Mouse (Mus musculus): ENCODE measurements at regions not wholly inside any gene's neighbourhood (a gene's known extent, or its start where the extent isn't known, plus 50 kb on each side); places are given as distances from the start of the nearest gene placed in this dataset.

GRCm38 (mm10) chr2:28364623-28365022 lies 82.0 kb upstream of the Ppp1r26 start:
- TF ChIP-seq CTCF (IDR thresholded peaks at IDR 0.05) = no peak
- H3K4me3 ChIP-seq = no peak overlapping the region
- H3K27ac ChIP-seq = no peak overlapping the region
- intact Hi-C loops (cut with DNase I) = no loop called here
- DNase-seq = no peak

- Histone ChIP-seq H3K27ac (no peak overlapping the region), H3K4me3 (no peak overlapping the region)
- no peak for DNase-seq
- no peak for TF ChIP-seq CTCF (IDR thresholded peaks at IDR 0.05)
- intact Hi-C loops (cut with DNase I) = no loop called here
Observed at GRCm38 (mm10) chr2:28365756-28366155, 80.8 kb upstream of the Ppp1r26 start.

- Histone ChIP-seq H3K27ac (no peak overlapping the region), H3K4me3 (no peak overlapping the region)
- TF ChIP-seq CTCF (IDR thresholded peaks at IDR 0.05) = peak; percentile 83
- intact Hi-C loops (cut with DNase I) = loop anchor here (1.0 to 5.0 kb wide), 4 partner anchors 40 to 171 kb away; no protein-coding TSS in a partner anchor
- peak; percentile 75 for DNase-seq
Observed at GRCm38 (mm10) chr2:28374838-28375237, 71.8 kb upstream of the Ppp1r26 start.

GRCm38 (mm10) chr2:28377948-28378822 lies 68.4 kb upstream of the Ppp1r26 start:
- intact Hi-C loops (cut with DNase I) = loop anchor here (5.0 kb wide), 2 partner anchors 76 to 101 kb away; no protein-coding TSS in a partner anchor
- TF ChIP-seq CTCF (IDR thresholded peaks at IDR 0.05) = no peak
- H3K4me3 ChIP-seq = no peak overlapping the region
- no peak overlapping the region for H3K27ac ChIP-seq
- no peak for DNase-seq

GRCm38 (mm10) chr2:28382051-28382802 lies 64.4 kb upstream of the Ppp1r26 start:
- TF ChIP-seq CTCF (IDR thresholded peaks at IDR 0.05) = no peak
- intact Hi-C loops (cut with DNase I) = no loop called here
- no peak for DNase-seq
- H3K27ac ChIP-seq = no peak overlapping the region
- no peak overlapping the region for H3K4me3 ChIP-seq

GRCm38 (mm10) chr2:28384875-28385274 lies 61.7 kb upstream of the Ppp1r26 start:
- H3K27ac ChIP-seq = no peak overlapping the region
- DNase-seq = no peak
- intact Hi-C loops (cut with DNase I) = no loop called here
- TF ChIP-seq CTCF (IDR thresholded peaks at IDR 0.05) = no peak
- H3K4me3 ChIP-seq = no peak overlapping the region

GRCm38 (mm10) chr2:28386784-28387183 lies 59.8 kb upstream of the Ppp1r26 start:
- Histone ChIP-seq H3K27ac (no peak overlapping the region), H3K4me3 (no peak overlapping the region)
- intact Hi-C loops (cut with DNase I) = no loop called here
- no peak for DNase-seq
- TF ChIP-seq CTCF (IDR thresholded peaks at IDR 0.05) = no peak

GRCm38 (mm10) chr2:28387422-28387836 lies 59.2 kb upstream of the Ppp1r26 start:
- TF ChIP-seq CTCF (IDR thresholded peaks at IDR 0.05) = no peak
- no peak overlapping the region for H3K4me3 ChIP-seq
- peak; percentile 40 for DNase-seq
- H3K27ac ChIP-seq = no peak overlapping the region
- intact Hi-C loops (cut with DNase I) = no loop called here

GRCm38 (mm10) chr2:28387926-28388325 lies 58.7 kb upstream of the Ppp1r26 start:
- no peak for TF ChIP-seq CTCF (IDR thresholded peaks at IDR 0.05)
- Histone ChIP-seq H3K27ac (no peak overlapping the region), H3K4me3 (no peak overlapping the region)
- no peak for DNase-seq
- intact Hi-C loops (cut with DNase I) = no loop called here

- no peak for DNase-seq
- intact Hi-C loops (cut with DNase I) = no loop called here
- Histone ChIP-seq H3K27ac (no peak overlapping the region), H3K4me3 (no peak overlapping the region)
- no peak for TF ChIP-seq CTCF (IDR thresholded peaks at IDR 0.05)
Observed at GRCm38 (mm10) chr2:28389703-28390102, 56.9 kb upstream of the Ppp1r26 start.

- no peak for TF ChIP-seq CTCF (IDR thresholded peaks at IDR 0.05)
- no peak for DNase-seq
- intact Hi-C loops (cut with DNase I) = no loop called here
- Histone ChIP-seq H3K4me3 (no peak overlapping the region), H3K27ac (no peak overlapping the region)
Observed at GRCm38 (mm10) chr2:28395391-28395790, 51.2 kb upstream of the Ppp1r26 start.

Data from gastrocnemius, adult 2 months (tissue).